Mouse (Mus musculus): ENCODE results near the gene Mdm2. TPM values are rescaled to one million over a fixed set of nuclear protein-coding genes. Genes with fewer than 3 reads are reported as not detected.
"Not testable (repeated sequence)": the region's sequence is repeated elsewhere in the genome, so short reads cannot be mapped to it uniquely, and the experiment has no call there.

The Mdm2 gene
- polyA plus RNA-seq, 1 experiment, result 61.6 TPM

DNA sequence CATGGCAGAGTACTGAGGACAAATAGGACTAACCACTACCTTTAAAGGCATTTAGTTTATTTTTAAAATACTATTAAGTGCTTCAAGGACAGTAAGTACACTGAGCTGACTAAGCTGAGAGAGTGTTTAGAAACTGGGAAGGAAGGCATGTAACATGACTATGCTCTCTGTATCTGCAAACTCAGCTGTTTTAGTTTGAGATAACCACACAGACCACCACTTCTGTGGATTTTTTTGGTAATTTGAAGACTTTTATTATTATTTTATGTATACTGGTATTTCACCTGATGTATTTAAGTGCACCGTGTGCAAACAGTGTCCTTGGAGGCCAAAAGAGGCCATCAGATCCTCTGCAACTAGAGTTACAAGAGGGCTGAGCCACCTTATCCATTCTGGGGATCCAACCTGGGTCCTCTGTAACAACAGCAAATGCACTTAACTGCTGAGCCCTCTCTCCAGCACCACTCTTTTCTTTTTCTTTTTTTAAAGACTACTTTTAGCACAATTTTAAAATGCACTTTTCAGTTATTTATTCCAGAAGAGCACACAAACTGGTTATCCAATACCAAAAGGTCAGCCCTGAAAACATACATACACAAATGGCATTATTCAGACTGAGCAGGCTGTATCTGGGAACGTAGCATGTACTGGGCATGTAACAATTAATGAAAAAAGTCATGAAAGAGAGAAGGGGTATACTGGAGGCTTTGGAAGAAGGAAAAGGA lies 3.3 kb downstream of the Mdm2 start:
- TF ChIP-seq CTCF (IDR thresholded peaks at IDR 0.05; ENCODE audit: extremely low read depth, insufficient read depth, low read length) (no peak), POLR2A (IDR thresholded peaks at IDR 0.05; ENCODE audit: extremely low read depth, insufficient read depth, low read length) (no peak)
- Histone ChIP-seq H3K27ac (ENCODE audit: insufficient read depth, low read length) (no peak overlapping the region), H3K4me1 (ENCODE audit: control insufficient read depth, insufficient read depth, low read length) (peaks cover 5% of the 10 kb centered on the region), H3K4me3 (ENCODE audit: insufficient read depth, low read length) (no peak overlapping the region)

DNA sequence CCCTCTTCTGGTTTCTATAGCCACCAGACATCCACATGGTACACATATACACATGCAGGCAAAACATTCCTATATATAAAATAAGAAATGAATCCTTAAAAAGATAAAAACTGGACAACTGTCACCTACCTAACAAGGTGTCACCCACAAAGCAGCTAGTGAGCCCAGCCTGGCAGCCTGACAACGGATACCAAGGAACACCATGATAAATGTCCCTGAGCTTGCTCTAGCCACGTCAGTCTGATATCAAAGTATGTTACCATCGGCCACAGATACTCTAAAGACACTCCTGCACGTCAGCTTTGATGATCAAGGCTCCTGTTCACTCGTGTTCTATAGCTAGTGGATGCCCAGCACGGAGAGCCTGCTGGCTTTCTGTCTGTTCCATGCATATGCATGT lies 4.1 kb downstream of the Mdm2 start:
- no peak for TF ChIP-seq POLR2A (IDR thresholded peaks at IDR 0.05; ENCODE audit: extremely low read depth, insufficient read depth, low read length)
- no peak for TF ChIP-seq CTCF (IDR thresholded peaks at IDR 0.05; ENCODE audit: extremely low read depth, insufficient read depth, low read length)
- H3K4me1 ChIP-seq (ENCODE audit: control insufficient read depth, insufficient read depth, low read length), result peaks cover 5% of the 10 kb centered on the region
- no peak overlapping the region; the same call in 1 of the 2 replicates for H3K27ac ChIP-seq (ENCODE audit: insufficient read depth, low read length)
- H3K4me3 ChIP-seq (ENCODE audit: insufficient read depth, low read length), result no peak overlapping the region

DNA sequence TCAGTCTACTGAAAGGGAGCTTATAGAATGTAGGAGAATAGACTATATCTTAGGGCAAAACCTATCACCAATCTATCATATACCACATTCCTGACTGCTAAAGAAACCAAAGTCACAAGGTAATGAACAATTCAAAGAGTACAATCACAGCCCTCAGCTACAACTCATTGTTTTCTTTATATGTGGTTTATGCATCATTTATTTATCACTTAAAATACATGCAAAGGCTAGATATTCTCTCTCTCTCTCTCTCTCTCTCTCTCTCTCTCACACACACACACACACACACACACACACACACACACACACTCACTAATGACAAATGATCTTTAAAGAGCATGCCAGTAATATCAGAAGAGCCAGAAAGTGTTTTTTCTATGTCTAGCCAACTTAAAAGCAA lies 4.8 kb downstream of the Mdm2 start:
- Histone ChIP-seq H3K4me3 (ENCODE audit: insufficient read depth, low read length) (no peak overlapping the region), H3K27ac (ENCODE audit: insufficient read depth, low read length) (no peak overlapping the region), H3K4me1 (ENCODE audit: control insufficient read depth, insufficient read depth, low read length) (peaks cover 5% of the 10 kb centered on the region)
- TF ChIP-seq POLR2A (IDR thresholded peaks at IDR 0.05; ENCODE audit: extremely low read depth, insufficient read depth, low read length) (no peak), CTCF (IDR thresholded peaks at IDR 0.05; ENCODE audit: extremely low read depth, insufficient read depth, low read length) (no peak)

DNA sequence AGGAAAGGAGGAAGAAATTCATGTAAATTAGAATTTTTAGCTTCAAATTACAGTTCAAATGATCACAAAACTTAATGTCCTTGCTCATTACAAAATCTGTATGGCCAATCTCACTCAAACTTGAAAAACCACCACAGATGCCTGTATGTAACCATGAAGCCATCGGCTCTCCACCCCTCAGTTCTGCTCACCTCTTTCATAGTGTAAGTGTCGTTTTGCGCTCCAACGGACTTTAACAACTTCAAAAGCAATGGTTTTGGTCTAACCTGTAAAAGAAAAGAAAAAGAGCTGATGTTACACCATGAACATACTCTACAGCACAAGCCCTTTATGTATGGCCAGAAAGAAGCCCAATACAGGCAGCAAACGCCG lies 5.6 kb downstream of the Mdm2 start:
- peaks cover 5% of the 10 kb centered on the region for H3K4me1 ChIP-seq (ENCODE audit: control insufficient read depth, insufficient read depth, low read length)
- H3K4me3 ChIP-seq (ENCODE audit: insufficient read depth, low read length), result no peak overlapping the region
- H3K27ac ChIP-seq (ENCODE audit: insufficient read depth, low read length), result no peak overlapping the region
- TF ChIP-seq CTCF (IDR thresholded peaks at IDR 0.05; ENCODE audit: extremely low read depth, insufficient read depth, low read length) (no peak), POLR2A (IDR thresholded peaks at IDR 0.05; ENCODE audit: extremely low read depth, insufficient read depth, low read length) (no peak)

DNA sequence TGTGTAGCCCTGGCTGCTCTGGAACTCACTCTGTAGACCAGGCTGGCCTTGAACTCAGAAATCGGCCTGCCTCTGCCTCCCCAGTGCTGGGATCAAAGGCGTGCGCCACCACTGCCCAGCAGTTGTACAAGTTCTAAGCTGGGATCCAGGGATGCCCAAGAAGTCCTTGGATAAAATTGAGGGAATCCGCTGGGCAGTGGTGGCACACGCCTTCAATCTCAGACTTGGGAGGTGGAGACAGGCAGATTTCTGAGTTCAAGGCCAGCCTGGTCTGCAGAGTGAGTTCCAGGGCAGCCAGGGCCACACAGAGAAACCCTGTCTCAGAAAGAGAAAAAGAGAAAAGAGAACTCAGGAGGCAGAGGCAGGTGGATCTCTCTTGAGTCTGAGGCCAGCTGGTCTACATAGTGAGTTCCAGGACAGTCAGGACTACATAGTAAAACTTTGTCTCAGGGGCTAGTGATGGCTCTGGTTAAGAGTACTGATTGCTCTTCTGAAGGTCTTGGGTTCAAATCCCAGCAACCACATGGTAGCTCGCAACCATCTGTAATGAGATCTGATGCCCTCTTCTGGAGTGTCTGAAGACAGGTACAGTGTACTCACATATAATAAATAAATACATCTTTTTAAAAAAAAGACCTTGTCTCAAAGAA lies 6.1 kb downstream of the Mdm2 start:
- H3K4me1 ChIP-seq (ENCODE audit: control insufficient read depth, insufficient read depth, low read length); H3K27ac ChIP-seq (ENCODE audit: insufficient read depth, low read length); H3K4me3 ChIP-seq (ENCODE audit: insufficient read depth, low read length): not testable (repeated sequence)

DNA sequence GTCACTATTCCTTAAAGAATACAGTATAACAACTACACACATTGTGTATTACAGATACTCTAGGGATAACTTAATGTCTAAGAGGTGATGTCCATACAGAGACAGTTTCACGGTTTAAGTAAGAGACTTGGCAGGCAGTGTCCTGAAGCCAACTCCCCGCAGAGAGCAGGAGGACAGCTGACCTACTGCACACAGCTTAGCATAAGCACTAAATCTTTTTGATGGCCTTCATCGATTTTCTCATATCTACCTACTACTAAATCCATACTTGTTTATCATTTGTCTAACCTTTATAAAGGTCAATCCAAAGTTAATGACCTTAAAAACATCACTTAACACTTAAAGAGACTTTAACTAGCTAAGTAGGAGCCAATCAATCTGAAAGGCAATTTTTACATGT lies 7.1 kb downstream of the Mdm2 start:
- H3K4me3 ChIP-seq (ENCODE audit: insufficient read depth, low read length), result no peak overlapping the region
- H3K4me1 ChIP-seq (ENCODE audit: control insufficient read depth, insufficient read depth, low read length), result peaks cover 5% of the 10 kb centered on the region
- no peak for TF ChIP-seq CTCF (IDR thresholded peaks at IDR 0.05; ENCODE audit: extremely low read depth, insufficient read depth, low read length)
- no peak for TF ChIP-seq POLR2A (IDR thresholded peaks at IDR 0.05; ENCODE audit: extremely low read depth, insufficient read depth, low read length)
- no peak overlapping the region for H3K27ac ChIP-seq (ENCODE audit: insufficient read depth, low read length)

DNA sequence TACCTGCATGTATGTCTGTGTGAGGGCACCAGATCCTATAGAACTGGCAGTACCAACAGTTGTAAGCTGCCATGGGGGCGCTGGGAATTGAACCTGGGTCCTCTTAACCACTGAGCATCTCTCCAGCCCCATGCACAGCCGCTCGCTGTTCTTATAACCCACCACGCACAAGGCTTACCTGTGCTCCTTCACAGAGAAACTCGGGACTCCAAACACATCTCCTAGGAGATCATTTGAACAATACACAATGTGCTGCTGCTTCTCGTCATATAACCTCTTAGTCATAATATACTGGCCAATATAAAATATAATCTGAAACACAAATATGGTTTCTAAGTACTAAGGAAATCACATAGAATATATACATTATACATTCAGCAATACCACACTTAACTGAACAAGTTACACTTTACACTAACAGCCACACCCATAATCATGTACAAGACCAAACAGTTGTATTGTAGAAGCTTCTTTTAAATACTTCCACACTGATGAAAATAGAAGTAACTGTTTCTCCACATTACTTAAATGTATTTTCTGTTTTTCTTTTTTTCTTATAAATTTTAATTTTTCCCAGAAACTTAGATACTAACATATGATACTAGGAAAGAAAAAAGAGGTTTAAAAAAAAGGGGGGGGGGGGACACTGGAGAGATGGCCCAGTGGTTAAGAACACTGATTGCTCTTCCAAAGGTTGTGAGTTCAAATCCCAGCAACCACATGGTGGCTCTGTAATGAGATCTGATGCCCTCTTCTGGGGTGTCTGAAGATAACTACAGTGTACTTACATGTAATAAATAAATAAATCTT lies 8.3 kb downstream of the Mdm2 start:
- no peak overlapping the region for H3K4me3 ChIP-seq (ENCODE audit: insufficient read depth, low read length)
- H3K27ac ChIP-seq (ENCODE audit: insufficient read depth, low read length), result no peak overlapping the region
- peaks cover 5% of the 10 kb centered on the region for H3K4me1 ChIP-seq (ENCODE audit: control insufficient read depth, insufficient read depth, low read length)
- TF ChIP-seq POLR2A (IDR thresholded peaks at IDR 0.05; ENCODE audit: extremely low read depth, insufficient read depth, low read length) (no peak), CTCF (IDR thresholded peaks at IDR 0.05; ENCODE audit: extremely low read depth, insufficient read depth, low read length) (no peak)

DNA sequence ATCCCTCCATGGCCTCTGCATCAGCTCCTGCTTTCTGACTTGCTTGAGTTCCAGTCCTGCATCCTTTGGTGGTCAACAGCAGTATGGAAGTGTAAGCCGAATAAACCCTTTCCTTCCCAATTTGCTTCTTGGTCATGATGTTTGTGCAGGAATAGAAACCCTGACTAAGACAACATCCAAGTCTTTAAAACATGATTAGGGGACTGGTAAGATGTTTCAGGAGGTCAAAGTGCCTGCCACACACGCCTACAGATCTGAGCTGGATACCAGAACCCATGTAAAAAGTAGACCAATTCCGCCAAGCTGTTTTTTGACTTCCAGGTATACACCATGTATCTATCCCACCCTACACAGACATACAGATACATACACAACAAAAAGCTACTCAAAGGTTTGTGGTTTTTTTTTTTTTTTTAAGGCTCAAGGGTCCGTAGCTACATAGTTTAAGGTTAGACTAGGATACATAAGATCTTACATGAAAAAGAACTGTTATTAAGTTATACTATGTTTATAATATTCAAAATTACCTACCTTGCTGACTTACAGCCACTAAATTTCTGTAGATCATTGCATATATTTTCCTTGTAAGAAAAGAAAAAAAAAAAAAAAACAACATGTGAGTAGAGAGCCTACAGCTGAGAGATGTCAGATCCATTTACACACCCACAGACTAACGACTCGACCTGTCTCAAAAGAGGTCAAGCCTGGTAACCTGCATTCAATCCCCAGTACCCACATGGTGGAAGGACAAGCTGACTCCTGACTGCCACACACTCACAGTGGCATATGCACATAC lies 9.3 kb downstream of the Mdm2 start:
- no peaks in the 10 kb centered on the region for H3K4me1 ChIP-seq (ENCODE audit: control insufficient read depth, insufficient read depth, low read length)
- TF ChIP-seq POLR2A (IDR thresholded peaks at IDR 0.05; ENCODE audit: extremely low read depth, insufficient read depth, low read length), result no peak
- no peak for TF ChIP-seq CTCF (IDR thresholded peaks at IDR 0.05; ENCODE audit: extremely low read depth, insufficient read depth, low read length)
- no peak overlapping the region for H3K4me3 ChIP-seq (ENCODE audit: insufficient read depth, low read length)
- no peak overlapping the region for H3K27ac ChIP-seq (ENCODE audit: insufficient read depth, low read length)

DNA sequence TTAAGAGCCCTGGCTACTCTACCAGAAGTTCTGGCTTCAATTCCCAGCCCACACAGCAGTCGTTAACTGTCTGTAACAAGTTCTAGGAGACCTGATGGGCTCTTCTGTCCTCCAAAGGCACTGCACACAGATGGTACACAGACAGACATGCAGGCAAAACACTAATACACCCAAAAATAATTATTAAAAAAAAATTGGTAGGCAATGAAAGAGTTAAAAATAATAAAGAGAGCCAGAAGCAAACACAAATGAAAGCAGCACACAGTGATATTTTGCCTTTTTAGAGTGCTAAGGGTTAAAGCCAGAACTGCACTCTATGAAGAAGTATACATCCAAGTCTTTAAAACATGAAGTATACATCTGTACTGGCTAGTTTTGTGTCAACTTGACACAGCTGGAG lies 10.1 kb downstream of the Mdm2 start:
- Histone ChIP-seq H3K4me3 (ENCODE audit: insufficient read depth, low read length) (no peak overlapping the region), H3K4me1 (ENCODE audit: control insufficient read depth, insufficient read depth, low read length) (no peaks in the 10 kb centered on the region), H3K27ac (ENCODE audit: insufficient read depth, low read length) (no peak overlapping the region)

More for the DNA sequence above, 10.1 kb downstream of the Mdm2 start:
- TF ChIP-seq CTCF (IDR thresholded peaks at IDR 0.05; ENCODE audit: extremely low read depth, insufficient read depth, low read length) (no peak), POLR2A (IDR thresholded peaks at IDR 0.05; ENCODE audit: extremely low read depth, insufficient read depth, low read length) (no peak)
